Mouse (Mus musculus): ENCODE results near the gene Nectin2. TPM values are rescaled to one million over a fixed set of nuclear protein-coding genes. Genes with fewer than 3 reads are reported as not detected.
"Not testable (repeated sequence)": the region's sequence is repeated elsewhere in the genome, so short reads cannot be mapped to it uniquely, and the experiment has no call there.

Gene Nectin2
- not detected in 3 replicates for total RNA-seq (2017)

GRCm38 (mm10) chr7:19750217-19751069 lies at the start of gene Nectin2:
Gene Nectin2, minus strand, starts transcription at chr7:19750483.
- peak; percentile 59 for ATAC-seq (replicated peaks; ENCODE audit: insufficient number of reproducible peaks, low FRiP score, low TSS enrichment, poor library complexity, severe bottlenecking)

GRCm38 (mm10) chr7:19796697-19797588 lies 46.7 kb upstream of the Nectin2 start, which contains the start of gene Cblc:
Gene Cblc, minus strand, starts transcription at chr7:19796809.
- peak; percentile 89 for ATAC-seq (replicated peaks; ENCODE audit: insufficient number of reproducible peaks, low FRiP score, low TSS enrichment, poor library complexity, severe bottlenecking)

GRCm38 (mm10) chr7:19796254-19796653 lies 46.0 kb upstream of the Nectin2 start:
- ATAC-seq (replicated peaks; ENCODE audit: insufficient number of reproducible peaks, low FRiP score, low TSS enrichment, poor library complexity, severe bottlenecking) = no peak

- no peak for ATAC-seq (replicated peaks; ENCODE audit: insufficient number of reproducible peaks, low FRiP score, low TSS enrichment, poor library complexity, severe bottlenecking)
These were observed 45.0 kb upstream of the Nectin2 start for GRCm38 (mm10) chr7:19795236-19795635.

- ATAC-seq (replicated peaks; ENCODE audit: insufficient number of reproducible peaks, low FRiP score, low TSS enrichment, poor library complexity, severe bottlenecking) = no peak
These were observed 42.7 kb upstream of the Nectin2 start for GRCm38 (mm10) chr7:19792701-19793630.

- ATAC-seq (replicated peaks; ENCODE audit: insufficient number of reproducible peaks, low FRiP score, low TSS enrichment, poor library complexity, severe bottlenecking) = not testable (repeated sequence)
These were observed 41.2 kb upstream of the Nectin2 start for GRCm38 (mm10) chr7:19791504-19791903.

- peak; percentile 75 for ATAC-seq (replicated peaks; ENCODE audit: insufficient number of reproducible peaks, low FRiP score, low TSS enrichment, poor library complexity, severe bottlenecking)
These were observed 39.6 kb upstream of the Nectin2 start for GRCm38 (mm10) chr7:19789904-19790347.

GRCm38 (mm10) chr7:19785874-19786458 lies 35.7 kb upstream of the Nectin2 start:
- no peak for ATAC-seq (replicated peaks; ENCODE audit: insufficient number of reproducible peaks, low FRiP score, low TSS enrichment, poor library complexity, severe bottlenecking)

- ATAC-seq (replicated peaks; ENCODE audit: insufficient number of reproducible peaks, low FRiP score, low TSS enrichment, poor library complexity, severe bottlenecking) = no peak
These were observed 34.7 kb upstream of the Nectin2 start for GRCm38 (mm10) chr7:19784764-19785535.

- ATAC-seq (replicated peaks; ENCODE audit: insufficient number of reproducible peaks, low FRiP score, low TSS enrichment, poor library complexity, severe bottlenecking) = no peak
These were observed 33.3 kb upstream of the Nectin2 start for GRCm38 (mm10) chr7:19783630-19784029.

GRCm38 (mm10) chr7:19782645-19783044 lies 32.4 kb upstream of the Nectin2 start:
- ATAC-seq (replicated peaks; ENCODE audit: insufficient number of reproducible peaks, low FRiP score, low TSS enrichment, poor library complexity, severe bottlenecking) = no peak

- ATAC-seq (replicated peaks; ENCODE audit: insufficient number of reproducible peaks, low FRiP score, low TSS enrichment, poor library complexity, severe bottlenecking) = no peak
These were observed 31.5 kb upstream of the Nectin2 start for GRCm38 (mm10) chr7:19781741-19782140.

GRCm38 (mm10) chr7:19779903-19780302 lies 29.6 kb upstream of the Nectin2 start:
- no peak for ATAC-seq (replicated peaks; ENCODE audit: insufficient number of reproducible peaks, low FRiP score, low TSS enrichment, poor library complexity, severe bottlenecking)

- ATAC-seq (replicated peaks; ENCODE audit: insufficient number of reproducible peaks, low FRiP score, low TSS enrichment, poor library complexity, severe bottlenecking) = no peak
These were observed 28.4 kb upstream of the Nectin2 start for GRCm38 (mm10) chr7:19778645-19779044.

- ATAC-seq (replicated peaks; ENCODE audit: insufficient number of reproducible peaks, low FRiP score, low TSS enrichment, poor library complexity, severe bottlenecking) = no peak
These were observed 26.9 kb upstream of the Nectin2 start for GRCm38 (mm10) chr7:19777049-19777723.

GRCm38 (mm10) chr7:19771682-19772081 lies 21.4 kb upstream of the Nectin2 start:
- ATAC-seq (replicated peaks; ENCODE audit: insufficient number of reproducible peaks, low FRiP score, low TSS enrichment, poor library complexity, severe bottlenecking) = no peak

- no peak for ATAC-seq (replicated peaks; ENCODE audit: insufficient number of reproducible peaks, low FRiP score, low TSS enrichment, poor library complexity, severe bottlenecking)
These were observed 20.7 kb upstream of the Nectin2 start, which contains the start of gene Bcam for GRCm38 (mm10) chr7:19770984-19771391. Gene Bcam, minus strand, starts transcription at chr7:19771016.

Data from monocyte, adult 5-6 weeks (primary cell).